Mouse (Mus musculus) midbrain, embryonic 14.5 days (tissue): Measurements from ENCODE around the gene Cpne4. TPM values are rescaled to one million over a fixed set of nuclear protein-coding genes. Genes with fewer than 3 reads are reported as not detected.

Experiments
- ATAC-seq: fragments of 200-750 bp; cut with Nextera tagmentation; 2 replicates; pipeline ENCODE4 v1.8.0; 2017; ENCODE audit warnings: moderate number of reproducible peaks, moderate library complexity; ENCODE audit not compliant: low FRiP score, low TSS enrichment
- DNase-seq: peaks from one replicate; pipeline ENCODE4 v3.0.0-alpha.2; 2015
- H3K27ac ChIP-seq: fragments of 300-500 bp; sonication (generic); replicated peaks from 2 replicates; pipeline ENCODE4 v1.5.1; 2014; ENCODE audit warnings: mild to moderate bottlenecking, low read depth, low read length, moderate library complexity
- H3K27me3 ChIP-seq: fragments of 300-500 bp; sonication (generic); 2 replicates; pipeline ENCODE4 v1.6.1; 2014; ENCODE audit warnings: low read length, control low read depth, mixed read lengths; ENCODE audit not compliant: control insufficient read depth, insufficient read depth
- H3K36me3 ChIP-seq: fragments of 300-500 bp; sonication (generic); 2 replicates; pipeline ENCODE4 v1.6.1; 2014; ENCODE audit warnings: low read length, control low read depth; ENCODE audit not compliant: control insufficient read depth, insufficient read depth
- H3K4me1 ChIP-seq: fragments of 300-500 bp; sonication (generic); 2 replicates; pipeline ENCODE4 v1.6.1; 2014; ENCODE audit warnings: mild to moderate bottlenecking, antibody characterized with exemption, low read length, control low read depth; ENCODE audit not compliant: control insufficient read depth, insufficient read depth
- H3K4me2 ChIP-seq: fragments of 300-500 bp; sonication (generic); 2 replicates; pipeline ENCODE4 v1.6.1; 2014; ENCODE audit warnings: mild to moderate bottlenecking, low read length, moderate library complexity
- H3K4me3 ChIP-seq: fragments of 300-500 bp; sonication (generic); replicated peaks from 2 replicates; pipeline ENCODE4 v1.5.1; 2014; ENCODE audit warnings: low read depth, low read length
- H3K9ac ChIP-seq: fragments of 300-500 bp; sonication (generic); replicated peaks from 2 replicates; pipeline ENCODE4 v1.6.1; 2014; ENCODE audit warnings: mild to moderate bottlenecking, low read length, moderate library complexity
- H3K9me3 ChIP-seq: fragments of 300-500 bp; sonication (generic); 2 replicates; pipeline ENCODE4 v1.6.1; 2016; ENCODE audit warnings: low read length, control low read depth, mixed read lengths; ENCODE audit not compliant: control insufficient read depth
- WGBS: fragments of 180-500 bp; shearing (Covaris S2); extraction: QIAGEN DNeasy Blood & Tissue Kit; methylation state at CpG from one replicate; pipeline ENCODE4 v1.1.7; 2014; 5-methylcytosine and 5-hydroxymethylcytosine counted together
- microRNA-seq: library from miRNA; unstranded; fragments of <30 nt; microRNA quantifications from one replicate; pipeline ENCODE4, GENCODE M21; 2016
- polyA plus RNA-seq: library from polyadenylated mRNA; unstranded; fragments of >200 nt; fragmentation: Nextera tagmentation; extraction: Ambion mirVana; gene quantifications from 2 replicates; pipeline ENCODE4 v1.2.1, GENCODE M21; 2014

The Cpne4 gene
- polyA plus RNA-seq, 1 experiment from 2014 or later = 20.2 TPM

DNA sequence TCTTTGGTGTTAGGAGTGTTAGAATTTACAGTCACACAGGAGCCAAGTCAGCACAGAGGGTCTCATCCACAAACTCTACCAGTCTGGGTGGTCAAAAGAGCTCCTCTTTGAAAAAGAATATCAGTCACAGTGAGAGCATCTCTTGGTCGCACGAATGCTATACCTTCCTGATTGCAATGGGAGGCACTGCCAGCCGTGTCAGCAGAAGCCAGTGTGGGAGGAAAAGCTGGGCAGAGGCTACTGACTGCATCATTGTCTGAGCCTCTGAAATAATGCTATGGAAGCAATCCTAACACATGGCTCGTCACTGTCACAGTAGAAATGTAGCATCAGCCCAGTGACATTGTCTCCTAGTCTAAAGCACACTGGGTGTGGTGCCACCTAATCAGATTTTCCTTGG is 531.4 kb downstream of the Cpne4 start:
- Histone ChIP-seq H3K4me3 (no peak overlapping the region), H3K9ac (no peak overlapping the region), H3K27ac (no peak overlapping the region), H3K9me3 (no peaks in the 10 kb centered on the region), H3K27me3 (no peaks in the 10 kb centered on the region), H3K4me2 (no peak overlapping the region), H3K4me1 (no peaks in the 10 kb centered on the region), H3K36me3 (peaks cover 30% of the 10 kb centered on the region)
- ATAC-seq = no peak
- 94% methylated on average over 4 of the region's 4 CpGs for WGBS
- DNase-seq = no peak

DNA sequence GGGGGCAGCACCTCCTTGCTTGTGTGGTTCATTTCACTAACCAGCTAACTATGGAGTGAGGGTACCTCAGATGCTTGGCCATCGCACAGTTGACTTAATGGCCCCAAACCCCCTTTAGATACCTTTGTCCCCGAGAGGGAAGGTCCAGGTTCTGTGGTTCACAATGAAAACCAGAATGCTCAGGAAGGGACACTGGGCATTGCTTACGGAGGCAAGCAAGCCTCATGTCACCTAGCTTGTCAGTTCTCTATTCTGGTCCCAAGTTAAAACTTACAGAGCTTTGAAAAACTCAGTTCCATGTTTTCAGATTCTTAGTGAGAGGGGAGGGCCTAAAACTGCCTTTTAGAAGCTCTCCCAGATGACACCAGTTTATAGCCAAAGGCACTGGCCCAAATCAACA is 533.2 kb downstream of the Cpne4 start:
- no peak for ATAC-seq
- Histone ChIP-seq H3K9ac (no peak overlapping the region), H3K4me3 (no peak overlapping the region), H3K4me1 (no peaks in the 10 kb centered on the region), H3K9me3 (no peaks in the 10 kb centered on the region), H3K4me2 (no peak overlapping the region), H3K27ac (no peak overlapping the region), H3K36me3 (peaks cover 20% of the 10 kb centered on the region), H3K27me3 (no peaks in the 10 kb centered on the region)
- WGBS = 92% methylated on average over 3 of the region's 3 CpGs
- no peak for DNase-seq

Small RNA genes lying within 50 kb of the gene (microRNA-seq; reads per million reads assigned to microRNA genes)
- not detected for gene Gm23391

Other genes with a start within 250 kb of the Cpne4 start
- gene Acpp, start 209.5 kb upstream of the Cpne4 start, polyA plus RNA-seq = 0.24 and 0.41 TPM in 2 replicates